7 mouse cellular contexts compared by ENCODE assay signal in the genomic region with DNA sequence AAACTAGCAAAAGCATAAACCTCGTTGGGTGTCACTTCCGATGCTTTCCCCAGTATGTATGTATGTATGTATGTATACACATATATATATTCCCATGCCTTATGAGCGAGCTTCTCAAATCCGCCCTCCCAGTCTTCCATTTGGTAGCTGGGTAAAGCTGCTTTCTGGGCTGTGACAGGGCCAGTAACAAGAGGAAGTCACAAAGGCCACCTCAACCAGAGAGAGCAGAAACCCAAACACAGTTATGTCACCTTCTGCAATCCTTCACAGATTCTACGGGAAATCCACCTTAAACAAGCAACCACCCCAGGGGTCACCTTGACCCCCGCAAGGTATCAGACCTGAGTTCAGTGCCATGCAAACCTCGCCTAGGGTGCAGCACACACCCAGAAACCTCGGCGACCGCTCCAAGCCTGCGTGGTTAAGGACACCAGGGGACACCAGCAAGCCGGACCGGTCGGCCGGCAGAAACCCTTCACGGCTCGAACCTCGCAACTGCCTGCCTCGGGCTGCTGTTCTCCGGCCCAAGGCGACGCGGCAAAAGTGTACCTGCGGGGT. TPM values are rescaled to one million over a fixed set of nuclear protein-coding genes. Genes with fewer than 3 reads are reported as not detected.
DNase-seq lines count a peak whose midpoint lies in the region; ATAC-seq and TF ChIP-seq lines count a peak whose summit lies in the region.

No protein-coding gene starts in this region.

- peak overlapping the region; percentile 70 for H3K4me2 ChIP-seq in lung, postnatal 0 days (replicated peaks; ENCODE audit: low read depth, low read length)
- peak overlapping the region; percentile 86 for H3K4me2 ChIP-seq in embryonic facial prominence, embryonic 13.5 days
- peak overlapping the region; percentile 60 for H3K4me2 ChIP-seq in intestine, embryonic 16.5 days (ENCODE audit: low read depth, low read length)
- peak overlapping the region; percentile 100 for H3K4me2 ChIP-seq in myocyte (ENCODE audit: low read depth)

- H3K27me3 ChIP-seq in lung, postnatal 0 days (replicated peaks; ENCODE audit: insufficient read depth, low read length): no peaks in the 10 kb centered on the region
- no peaks in the 10 kb centered on the region for H3K27me3 ChIP-seq in embryonic facial prominence, embryonic 13.5 days
- H3K27me3 ChIP-seq in intestine, embryonic 16.5 days (replicated peaks; ENCODE audit: control insufficient read depth, insufficient read depth, low read length): no peaks in the 10 kb centered on the region
- no peaks in the 10 kb centered on the region for H3K27me3 ChIP-seq in myocyte (ENCODE audit: control insufficient read depth, insufficient read depth, insufficient read length)

- peak overlapping the region; percentile 90 for H3K9ac ChIP-seq in lung, postnatal 0 days (replicated peaks; ENCODE audit: low read depth)
- H3K9ac ChIP-seq in embryonic facial prominence, embryonic 13.5 days: peak overlapping the region; percentile 93
- peak overlapping the region; percentile 90 for H3K9ac ChIP-seq in intestine, embryonic 16.5 days (ENCODE audit: low read depth, low read length)

- no peaks in the 10 kb centered on the region for H3K36me3 ChIP-seq in lung, postnatal 0 days (ENCODE audit: insufficient read depth, low read length)
- H3K36me3 ChIP-seq in embryonic facial prominence, embryonic 13.5 days: no peaks in the 10 kb centered on the region
- H3K36me3 ChIP-seq in intestine, embryonic 16.5 days (ENCODE audit: control insufficient read depth, insufficient read depth, low read length): no peaks in the 10 kb centered on the region
- no peaks in the 10 kb centered on the region for H3K36me3 ChIP-seq in myocyte (ENCODE audit: control insufficient read depth, insufficient read depth)

- under 1% methylated on average over 24 of the region's 24 CpGs for WGBS in lung, postnatal 0 days
- WGBS in embryonic facial prominence, embryonic 13.5 days: 2% methylated on average over 24 of the region's 24 CpGs
- 1% methylated on average over 24 of the region's 24 CpGs for WGBS in intestine, embryonic 16.5 days

- no peaks in the 10 kb centered on the region for H3K9me3 ChIP-seq in lung, postnatal 0 days (ENCODE audit: low read length)
- H3K9me3 ChIP-seq in embryonic facial prominence, embryonic 13.5 days: no peaks in the 10 kb centered on the region
- H3K9me3 ChIP-seq in intestine, embryonic 16.5 days (ENCODE audit: control insufficient read depth, low read length): no peaks in the 10 kb centered on the region

- peak; percentile 55 for TF ChIP-seq POLR2A in myocyte (IDR thresholded peaks at IDR 0.05; ENCODE audit: insufficient read length, low read depth)

- peak; percentile 62 for ATAC-seq in lung, postnatal 0 days
- ATAC-seq in embryonic facial prominence, embryonic 13.5 days (ENCODE audit: insufficient number of reproducible peaks, insufficient read depth, low FRiP score, low TSS enrichment, low read depth): peak; percentile 44; the same call in 1 of the 2 replicates
- peak; percentile 71 for ATAC-seq in intestine, embryonic 16.5 days

- H3K4me3 ChIP-seq in lung, postnatal 0 days (ENCODE audit: low read depth, low read length): peak overlapping the region; percentile 85
- H3K4me3 ChIP-seq in embryonic facial prominence, embryonic 13.5 days: peak overlapping the region; percentile 77
- peak overlapping the region; percentile 86 for H3K4me3 ChIP-seq in intestine, embryonic 16.5 days (ENCODE audit: low read length)
- H3K4me3 ChIP-seq in myocyte: peak overlapping the region; percentile 97

- peak; percentile 44 for TF ChIP-seq CTCF in lung, postnatal 0 days (IDR thresholded peaks at IDR 0.05)

- H3K79me2 ChIP-seq in myocyte (ENCODE audit: control insufficient read depth, insufficient read depth): peaks cover 52% of the 10 kb centered on the region

- H3K4me1 ChIP-seq in lung, postnatal 0 days (ENCODE audit: insufficient read depth, low read depth, low read length): peaks cover 9% of the 10 kb centered on the region
- H3K4me1 ChIP-seq in embryonic facial prominence, embryonic 13.5 days: peaks cover 19% of the 10 kb centered on the region
- peaks cover 8% of the 10 kb centered on the region for H3K4me1 ChIP-seq in intestine, embryonic 16.5 days (ENCODE audit: control insufficient read depth, insufficient read depth, low read length)

- H3ac ChIP-seq in myocyte (ENCODE audit: control insufficient read depth, insufficient read length): peak overlapping the region; percentile 73

- no peak for TF ChIP-seq EP300 in lung, postnatal 0 days (IDR thresholded peaks at IDR 0.05)

- H3K27ac ChIP-seq in lung, postnatal 0 days (ENCODE audit: low read length): peak overlapping the region; percentile 43
- H3K27ac ChIP-seq in embryonic facial prominence, embryonic 13.5 days: peak overlapping the region; percentile 72
- peak overlapping the region; percentile 81 for H3K27ac ChIP-seq in intestine, embryonic 16.5 days (ENCODE audit: low read length)

- no peak for DNase-seq in lung, postnatal 0 days (ENCODE audit: low spot score)
- DNase-seq in lung, postnatal 36 days: no peak
- no peak for DNase-seq in yolk sac, embryonic 10.5 days (ENCODE audit: low spot score)
- DNase-seq in urinary bladder, postnatal 25 days (ENCODE audit: low spot score): no peak

TF ChIP-seq in myocyte, 11 proteins besides CTCF, POLR2A, EP300 and RAD21:
- TF ChIP-seq SRF (IDR thresholded peaks at IDR 0.05; ENCODE audit: control insufficient read depth, insufficient read length, low read depth): no peak
- no peak for TF ChIP-seq MYOD1 (IDR thresholded peaks at IDR 0.05; ENCODE audit: control insufficient read depth in 1 of 3, insufficient read length in 2 of 3, low read depth in 2 of 3)
- no peak for TF ChIP-seq POLR2AphosphoS2 (IDR thresholded peaks at IDR 0.05; ENCODE audit: insufficient read length, low read depth)
- no peak for TF ChIP-seq CEBPB (IDR thresholded peaks at IDR 0.05; ENCODE audit: insufficient read depth, poor library complexity, severe bottlenecking)
- TF ChIP-seq REST (IDR thresholded peaks at IDR 0.05; ENCODE audit: insufficient read depth, insufficient read length): no peak
- no peak for TF ChIP-seq TCF3 (IDR thresholded peaks at IDR 0.05; ENCODE audit: insufficient read length, low read depth)
- no peak for TF ChIP-seq E2F4 (IDR thresholded peaks at IDR 0.05; ENCODE audit: insufficient read depth)
- no peak for TF ChIP-seq USF1 (IDR thresholded peaks at IDR 0.05; ENCODE audit: low read depth)
- no peak for TF ChIP-seq MYOG (IDR thresholded peaks at IDR 0.05; ENCODE audit: control insufficient read depth in 1 of 3, insufficient read depth in 1 of 3, insufficient read length in 2 of 3, low read depth in 2 of 3)
- no peak for TF ChIP-seq MAX (IDR thresholded peaks at IDR 0.05; ENCODE audit: low read depth)
- no peak for TF ChIP-seq TCF12 (IDR thresholded peaks at IDR 0.05; ENCODE audit: insufficient read depth, poor library complexity, severe bottlenecking)

RNA-seq across cellular contexts. Expression of a gene that starts 3.4 kb away (rescaled TPM):
- polyA plus RNA-seq in lung, postnatal 0 days (2015; fragmentation: Nextera tagmentation; extraction: Ambion mirVana): 190 and 191 TPM in 2 replicates
- polyA plus RNA-seq in embryonic facial prominence, embryonic 13.5 days (2015; fragmentation: Nextera tagmentation; extraction: Ambion mirVana): 157 and 158 TPM in 2 replicates
- polyA plus RNA-seq in intestine, embryonic 16.5 days (2015; fragmentation: Nextera tagmentation; extraction: Ambion mirVana): 189 and 191 TPM in 2 replicates
- 298 TPM for polyA plus RNA-seq in myocyte (2012; fragmentation: generic; extraction: Trizol)
